Mouse (Mus musculus) lung, postnatal 4 days (tissue): ENCODE results near the gene Csmd2.

ENCODE experiments used
- DNase-seq, 2 experiments: peaks; one replicate each; pipeline ENCODE4 v3.0.0; 2021

Gene Csmd2

GRCm38 (mm10) chr4:128341315-128341714 lies 353.7 kb downstream of the Csmd2 start:
- DNase-seq = peak in 1 of 2 experiments; percentile 24

DNA sequence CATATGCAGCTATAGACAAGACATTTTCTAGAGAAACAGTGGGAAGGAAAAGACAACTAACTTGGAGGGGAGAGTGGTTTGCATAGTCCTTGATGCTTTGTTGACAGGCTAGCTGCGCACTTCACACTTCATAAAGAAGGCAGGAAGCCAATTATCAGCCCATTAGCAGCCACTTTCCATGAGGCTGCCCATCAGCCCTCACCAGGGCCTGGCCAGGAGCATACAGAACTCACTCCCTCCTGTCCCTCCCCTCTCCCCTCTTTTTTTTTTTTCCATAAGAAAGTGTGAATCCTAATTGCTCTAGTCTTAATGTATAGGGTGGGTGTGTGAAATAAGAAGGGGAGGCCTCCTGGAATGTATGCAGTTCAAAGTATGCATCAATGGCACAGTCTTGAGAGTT lies 354.6 kb downstream of the Csmd2 start:
- peak; percentile 33 to 71 for DNase-seq

- no peak for DNase-seq
These were observed 371.1 kb downstream of the Csmd2 start for GRCm38 (mm10) chr4:128358751-128359150.

DNA sequence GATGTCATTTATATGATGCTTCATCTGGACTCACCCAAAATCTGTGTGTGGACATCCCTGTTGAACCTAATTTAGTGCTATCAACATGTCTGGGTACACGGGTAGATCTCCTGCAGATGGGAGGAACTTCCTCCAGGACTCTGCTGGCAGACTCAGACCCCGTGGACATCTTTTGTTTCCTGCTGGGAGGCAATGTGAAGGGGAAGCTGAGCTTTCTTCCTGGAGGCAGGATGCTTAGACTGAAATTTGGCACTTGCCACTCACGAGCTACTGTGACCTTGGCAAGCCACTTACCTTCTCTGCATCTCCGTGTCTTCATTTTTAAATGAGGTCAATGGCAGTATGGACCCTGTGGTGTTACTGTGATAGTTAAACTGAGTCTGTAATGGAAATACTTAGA lies 378.2 kb downstream of the Csmd2 start:
- no peak for DNase-seq

DNA sequence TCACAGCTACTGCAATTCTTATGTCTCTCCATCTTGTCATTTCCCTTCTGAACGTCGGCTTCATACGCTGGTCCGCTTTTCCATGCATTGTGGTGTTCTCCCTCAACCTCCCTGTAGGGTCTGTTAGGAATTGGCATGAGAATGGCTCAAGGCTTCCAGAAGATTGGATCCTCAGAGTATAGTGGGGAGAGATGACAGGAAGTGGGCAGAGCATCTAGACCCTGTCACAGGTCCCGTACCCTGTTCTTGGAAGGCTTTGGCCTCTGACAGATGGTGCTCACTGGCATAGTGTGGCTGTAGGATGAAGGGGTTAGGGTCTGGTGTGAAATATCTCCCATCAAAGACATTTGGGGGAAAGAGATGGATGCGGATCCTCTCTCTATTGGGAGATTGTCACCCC lies 380.4 kb downstream of the Csmd2 start:
- no peak for DNase-seq

DNA sequence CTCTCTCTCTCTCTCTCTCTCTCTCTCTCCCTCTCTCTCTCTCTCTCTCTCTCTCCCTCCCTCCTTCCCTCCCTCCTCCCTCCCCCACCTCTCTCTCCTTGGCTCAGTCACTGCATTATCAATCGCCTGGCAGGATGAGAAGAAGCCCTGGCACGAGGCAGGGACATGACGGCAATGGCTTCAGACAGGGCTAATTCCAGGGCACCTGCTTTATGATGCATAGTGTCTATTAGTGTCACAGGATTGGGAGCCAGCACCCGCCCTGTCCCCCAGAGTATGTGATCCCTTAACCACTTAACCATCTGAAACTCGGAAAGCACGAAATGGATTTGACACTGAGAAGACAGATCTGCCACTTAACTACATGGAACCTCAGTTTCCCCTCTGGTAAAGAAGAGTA lies 384.1 kb downstream of the Csmd2 start:
- no peak for DNase-seq

GRCm38 (mm10) chr4:128373196-128373595 lies 385.5 kb downstream of the Csmd2 start:
- DNase-seq = no peak

- DNase-seq = no peak
These were observed 386.4 kb downstream of the Csmd2 start for GRCm38 (mm10) chr4:128374051-128374450.

DNA sequence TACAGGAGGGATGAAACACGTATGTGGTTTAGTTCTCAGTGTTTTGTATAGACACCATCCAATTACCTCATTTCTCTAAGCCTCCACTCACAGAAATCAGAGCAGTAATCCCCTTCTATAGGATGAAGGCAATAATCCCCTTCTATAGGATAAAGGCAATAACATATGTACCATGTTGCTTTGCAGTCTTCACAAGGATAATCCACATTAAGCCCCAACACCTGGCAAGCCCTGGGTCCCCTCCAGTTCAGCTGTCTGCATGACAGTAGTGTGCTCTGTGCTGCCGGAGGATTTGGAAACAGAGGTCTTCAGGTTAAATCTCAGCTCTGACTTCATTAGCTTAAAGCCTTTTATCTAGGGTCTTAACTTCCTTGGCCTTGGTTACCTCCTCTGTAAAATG lies 391.3 kb downstream of the Csmd2 start:
- no peak for DNase-seq

DNA sequence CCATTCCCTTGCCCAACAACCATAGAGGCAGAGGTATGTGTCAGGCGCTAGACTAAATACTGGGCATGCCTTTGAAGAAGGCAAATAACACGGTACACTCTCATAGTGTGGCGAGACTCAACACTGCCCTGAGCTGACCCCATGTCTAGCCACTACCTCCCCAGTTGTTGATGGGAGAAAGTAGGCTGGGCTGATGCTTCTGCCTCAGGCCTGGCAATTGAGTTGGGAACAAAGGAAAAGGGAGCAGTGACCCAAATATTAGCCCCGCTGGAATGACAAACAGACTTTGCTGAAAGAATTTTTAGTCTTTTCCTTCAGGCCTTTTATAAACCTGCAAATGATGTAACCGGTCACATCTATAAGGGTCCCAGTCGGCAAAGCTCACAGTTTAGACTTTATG lies 393.7 kb downstream of the Csmd2 start:
- DNase-seq = no peak

- no peak for DNase-seq
These were observed 396.1 kb downstream of the Csmd2 start for GRCm38 (mm10) chr4:128383800-128384199.

DNA sequence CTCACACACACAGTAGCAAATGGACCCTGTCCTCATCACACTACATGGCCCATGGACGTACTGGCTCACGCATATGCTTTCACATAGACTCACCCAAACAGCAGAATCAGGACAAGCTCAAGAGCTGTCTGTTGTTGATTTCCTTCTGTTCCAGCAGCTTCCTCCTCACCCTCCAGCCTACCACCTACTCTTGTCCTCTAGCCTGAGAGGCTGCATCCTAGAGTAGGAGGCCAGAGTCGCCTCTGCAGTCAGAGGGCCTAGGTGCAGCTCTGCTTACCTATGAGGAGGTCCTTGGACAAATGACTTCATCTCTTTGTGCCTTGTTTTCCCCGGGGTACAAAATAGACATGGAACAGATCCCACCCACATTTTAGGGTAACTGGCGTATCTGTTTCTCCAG lies 403.8 kb downstream of the Csmd2 start:
- no peak for DNase-seq

- DNase-seq = peak in 1 of 2 experiments; percentile 37
These were observed 404.6 kb downstream of the Csmd2 start for GRCm38 (mm10) chr4:128392279-128392678.

DNA sequence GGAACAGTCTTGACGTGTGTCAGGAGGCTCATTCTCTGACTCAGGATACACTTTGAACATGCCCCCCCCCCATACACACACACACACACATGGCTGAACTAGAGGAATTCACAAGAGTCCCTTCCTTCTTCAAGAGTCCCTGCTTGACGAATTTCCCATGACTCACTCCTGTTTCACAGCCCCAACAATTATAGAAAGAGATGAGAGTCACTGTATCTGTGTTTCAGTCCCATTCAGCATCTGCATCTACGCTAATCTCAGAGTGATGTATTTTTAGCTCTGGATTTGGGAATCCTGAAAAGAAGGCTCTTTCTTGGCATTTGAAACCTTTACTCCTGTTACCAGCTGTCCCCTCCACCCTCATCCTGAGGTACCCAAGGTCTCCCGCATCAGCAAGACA lies 406.2 kb downstream of the Csmd2 start:
- no peak for DNase-seq

GRCm38 (mm10) chr4:128396616-128397015 lies 409.0 kb downstream of the Csmd2 start:
- DNase-seq = no peak

GRCm38 (mm10) chr4:128397804-128398203 lies 410.1 kb downstream of the Csmd2 start:
- DNase-seq = peak; percentile 17 to 57

- no peak for DNase-seq
These were observed 411.3 kb downstream of the Csmd2 start for GRCm38 (mm10) chr4:128398948-128399347.

GRCm38 (mm10) chr4:128400016-128400415 lies 412.4 kb downstream of the Csmd2 start:
- DNase-seq = no peak

- DNase-seq = no peak
These were observed 413.9 kb downstream of the Csmd2 start for GRCm38 (mm10) chr4:128401591-128401990.

DNA sequence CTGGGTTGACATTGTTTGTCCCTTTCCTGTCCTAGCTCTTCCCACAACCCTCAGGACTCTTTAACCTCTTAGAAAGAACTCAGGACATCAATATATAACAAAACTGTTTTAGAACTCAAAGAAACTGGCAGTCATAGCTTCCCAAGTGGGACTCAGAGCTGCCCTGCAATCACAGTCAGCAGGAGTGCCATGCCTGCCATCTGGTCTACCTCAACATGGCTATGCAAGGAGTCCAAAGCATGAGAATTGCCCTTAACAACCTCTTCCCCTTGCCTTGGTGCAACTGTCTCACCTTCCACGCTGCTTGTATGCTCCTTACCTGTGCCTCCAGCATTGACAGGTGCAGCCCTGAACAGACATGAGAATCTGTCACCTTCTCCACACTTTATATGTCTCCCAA lies 415.0 kb downstream of the Csmd2 start:
- no peak for DNase-seq

DNA sequence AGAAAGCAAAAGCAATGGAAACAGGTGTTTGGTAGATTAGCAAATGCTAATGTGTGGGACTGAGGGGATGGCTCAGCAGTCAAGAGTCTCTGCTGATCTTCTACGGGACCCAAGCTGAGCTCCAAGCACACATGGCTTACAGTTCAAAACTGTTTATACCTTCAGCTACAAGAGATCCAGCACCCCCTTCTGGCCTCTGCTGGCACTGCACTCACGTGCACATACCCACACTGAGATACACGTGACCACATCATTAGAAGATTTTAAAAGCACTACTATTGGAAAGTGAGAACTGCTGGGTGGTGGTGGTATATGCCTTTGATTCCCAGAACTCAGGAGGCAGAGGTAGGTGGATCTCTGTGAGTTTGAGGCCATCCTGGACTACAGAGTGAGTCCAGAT lies 417.9 kb downstream of the Csmd2 start:
- DNase-seq = no peak

DNA sequence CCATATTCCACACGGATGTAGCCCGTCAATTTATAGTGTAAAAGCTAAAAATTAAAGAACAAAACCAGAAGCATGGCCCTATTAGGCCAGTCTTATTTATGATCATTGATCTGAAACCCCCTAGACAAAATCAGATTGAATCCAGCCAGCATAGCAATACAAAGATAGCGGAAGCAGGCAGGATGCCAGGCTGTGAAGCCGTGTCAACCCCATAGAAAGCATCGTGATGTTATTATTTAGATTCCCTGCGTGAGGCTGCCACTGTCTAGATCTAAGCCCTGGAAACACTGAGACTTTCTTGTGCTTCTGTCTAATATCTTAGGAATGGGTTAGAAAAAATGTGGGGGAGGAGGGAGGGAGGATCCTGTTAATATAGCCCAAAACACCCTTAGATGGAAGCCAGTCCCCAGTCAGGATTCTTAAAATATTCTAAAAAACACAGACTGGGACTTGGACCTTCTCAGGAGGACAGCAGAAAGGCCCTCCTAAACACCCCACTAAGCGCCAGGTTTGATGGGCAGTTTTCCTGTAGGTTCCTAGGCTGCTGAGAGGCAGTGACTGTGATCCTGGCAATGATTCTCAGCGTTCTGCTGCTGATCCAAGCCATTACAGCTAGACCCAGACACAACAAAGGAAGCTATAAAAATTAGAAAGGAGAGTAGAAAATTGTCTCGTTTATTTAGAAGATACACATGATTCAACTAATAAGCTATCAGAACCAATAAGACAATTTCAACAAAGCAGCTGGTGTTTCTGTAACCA lies 419.6 kb downstream of the Csmd2 start:
- no peak for DNase-seq

GRCm38 (mm10) chr4:128411941-128412630 lies 424.4 kb downstream of the Csmd2 start:
- no peak for DNase-seq

- DNase-seq = no peak
These were observed 427.1 kb downstream of the Csmd2 start for GRCm38 (mm10) chr4:128414741-128415140.
